Mouse (Mus musculus): ENCODE data around the gene Azin2. TPM values are rescaled to one million over a fixed set of nuclear protein-coding genes. Genes with fewer than 3 reads are reported as not detected.
A peak's percentile ranks its signal among the peaks of the same experiment; 100 is the strongest.

Gene Azin2
- polyA plus RNA-seq, 1 experiment from 2014 or later, result 13.7 TPM

DNA sequence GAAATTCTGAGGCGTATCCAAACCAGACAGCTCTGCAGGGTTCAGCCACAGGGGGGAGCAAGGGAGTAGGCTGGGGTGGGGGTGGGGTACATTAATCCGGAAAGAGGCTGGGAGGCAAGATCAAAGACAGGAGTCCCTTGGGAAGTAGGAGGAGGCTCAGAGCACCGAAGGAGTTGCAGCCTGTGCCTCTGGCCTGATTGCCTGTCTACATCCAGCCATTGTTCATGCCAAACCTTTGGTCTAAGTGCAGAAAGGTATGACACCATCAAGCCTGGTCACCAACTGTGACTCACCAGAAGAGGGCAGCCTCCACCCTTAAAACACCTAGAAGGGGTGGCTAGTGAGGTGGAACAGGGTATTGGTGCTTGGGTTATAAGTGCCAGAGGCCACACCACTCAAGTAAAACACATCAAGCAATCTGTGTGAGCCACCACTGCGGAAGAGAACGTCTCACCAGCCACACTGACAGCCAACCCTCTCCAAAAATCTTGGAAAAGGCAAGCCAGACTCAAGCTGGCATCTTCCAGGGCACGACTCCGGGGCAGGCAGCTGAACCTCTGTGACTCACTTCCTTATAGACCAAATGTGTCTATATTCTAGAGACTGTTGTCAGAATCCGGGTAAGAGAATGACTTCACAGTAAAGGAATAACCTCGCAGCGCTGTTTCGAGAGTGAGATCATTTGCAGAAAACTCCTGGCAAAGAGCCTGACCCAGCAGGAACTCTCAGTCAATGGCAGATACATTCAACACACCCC, 4.9 kb downstream of the Azin2 start:
- Histone ChIP-seq H3K36me3 (no peaks in the 10 kb centered on the region), H3K27ac (replicated peaks) (no peak overlapping the region), H3K9ac (replicated peaks) (no peak overlapping the region), H3K9me3 (no peaks in the 10 kb centered on the region), H3K4me3 (no peak overlapping the region), H3K4me2 (replicated peaks) (no peak overlapping the region), H3K4me1 (peaks cover 31% of the 10 kb centered on the region), H3K27me3 (no peaks in the 10 kb centered on the region)
- 32% methylated on average over 11 of the region's 11 CpGs for WGBS
- no peak for ATAC-seq (replicated peaks)

DNA sequence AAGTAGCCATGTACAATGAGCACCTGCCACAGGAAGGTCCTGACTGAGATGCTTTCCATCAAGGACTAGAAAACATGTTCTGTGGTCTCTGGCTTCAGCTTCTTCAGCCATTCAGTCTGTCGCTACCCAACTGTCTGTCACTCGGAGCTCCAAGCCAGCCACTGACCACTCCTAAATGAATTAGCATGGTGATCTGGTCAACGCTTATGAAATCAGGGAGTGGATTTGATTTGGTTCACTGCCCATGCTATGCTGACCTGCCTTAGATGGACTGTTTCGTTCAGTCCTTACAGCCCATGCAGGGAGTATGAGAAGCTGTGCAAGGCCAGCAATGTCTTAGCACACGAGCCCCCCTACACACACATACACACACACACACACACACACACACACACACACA, 8.4 kb downstream of the Azin2 start:
- peaks cover 19% of the 10 kb centered on the region for H3K4me1 ChIP-seq
- H3K27ac ChIP-seq (replicated peaks), result no peak overlapping the region
- no peaks in the 10 kb centered on the region for H3K9me3 ChIP-seq
- H3K27me3 ChIP-seq, result no peaks in the 10 kb centered on the region
- WGBS, result 87% methylated on average over 5 of the region's 5 CpGs
- no peak overlapping the region for H3K4me3 ChIP-seq
- no peak for ATAC-seq (replicated peaks)
- no peak overlapping the region for H3K9ac ChIP-seq (replicated peaks)
- no peak overlapping the region for H3K4me2 ChIP-seq (replicated peaks)
- H3K36me3 ChIP-seq, result no peaks in the 10 kb centered on the region

DNA sequence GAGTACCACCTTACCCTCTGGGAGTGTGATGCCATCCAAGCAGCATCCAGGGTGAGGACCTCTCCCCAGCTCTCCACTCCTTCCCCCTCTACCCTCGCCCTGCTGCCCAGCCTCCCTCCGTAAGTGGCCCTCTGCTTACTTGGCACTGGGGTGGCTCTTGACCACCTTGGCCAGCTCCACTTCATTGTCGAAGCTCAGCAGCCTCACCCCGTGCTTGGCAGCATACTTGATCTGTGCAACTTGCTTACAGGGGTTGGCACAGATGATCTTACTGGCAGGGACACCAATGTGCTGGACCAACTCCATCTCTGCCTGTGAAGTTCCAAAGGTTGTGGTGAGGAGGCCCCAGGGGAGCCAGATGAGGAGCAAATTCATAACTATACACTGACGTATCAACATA, 11.8 kb downstream of the Azin2 start:
- H3K9ac ChIP-seq (replicated peaks), result no peak overlapping the region
- H3K27ac ChIP-seq (replicated peaks), result no peak overlapping the region
- H3K9me3 ChIP-seq, result no peaks in the 10 kb centered on the region
- ATAC-seq (replicated peaks), result no peak
- H3K4me1 ChIP-seq, result peaks cover 11% of the 10 kb centered on the region; the same call in 1 of the 2 replicates
- H3K27me3 ChIP-seq, result no peaks in the 10 kb centered on the region
- no peaks in the 10 kb centered on the region for H3K36me3 ChIP-seq
- no peak overlapping the region for H3K4me2 ChIP-seq (replicated peaks)
- 62% methylated on average over 5 of the region's 5 CpGs for WGBS
- no peak overlapping the region for H3K4me3 ChIP-seq

DNA sequence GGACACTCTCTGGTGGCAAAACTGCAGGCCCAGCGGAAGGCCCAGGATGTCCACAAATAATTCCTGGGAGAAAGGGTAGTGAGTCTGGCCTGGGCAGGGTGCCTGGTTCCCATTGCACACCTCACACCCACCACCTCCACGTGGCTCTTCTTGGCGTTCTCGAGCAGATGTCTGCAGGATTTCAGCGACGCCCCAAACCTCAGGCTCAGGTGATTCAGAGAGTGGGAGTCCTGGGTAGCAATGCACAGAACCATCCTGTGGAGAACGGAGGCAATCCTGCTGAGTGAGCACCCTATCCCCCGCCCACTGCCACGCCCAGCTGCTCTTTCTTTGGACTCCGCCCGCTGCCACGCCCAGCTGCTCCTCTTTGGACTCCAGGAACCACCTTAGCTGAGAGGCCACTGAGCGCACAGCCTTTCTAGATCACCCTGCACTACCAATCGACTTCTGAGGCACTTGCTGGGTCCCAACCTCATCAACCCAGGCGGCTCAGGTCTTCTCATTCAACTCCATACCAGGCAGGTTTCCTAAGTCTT, 12.7 kb downstream of the Azin2 start:
- Histone ChIP-seq H3K36me3 (no peaks in the 10 kb centered on the region), H3K27ac (replicated peaks) (no peak overlapping the region), H3K4me1 (peaks cover 5% of the 10 kb centered on the region; the same call in 1 of the 2 replicates), H3K9ac (replicated peaks) (no peak overlapping the region), H3K9me3 (no peaks in the 10 kb centered on the region), H3K4me2 (replicated peaks) (no peak overlapping the region), H3K27me3 (no peaks in the 10 kb centered on the region), H3K4me3 (no peak overlapping the region)
- WGBS, result 44% methylated on average over 15 of the region's 15 CpGs
- no peak for ATAC-seq (replicated peaks)

DNA sequence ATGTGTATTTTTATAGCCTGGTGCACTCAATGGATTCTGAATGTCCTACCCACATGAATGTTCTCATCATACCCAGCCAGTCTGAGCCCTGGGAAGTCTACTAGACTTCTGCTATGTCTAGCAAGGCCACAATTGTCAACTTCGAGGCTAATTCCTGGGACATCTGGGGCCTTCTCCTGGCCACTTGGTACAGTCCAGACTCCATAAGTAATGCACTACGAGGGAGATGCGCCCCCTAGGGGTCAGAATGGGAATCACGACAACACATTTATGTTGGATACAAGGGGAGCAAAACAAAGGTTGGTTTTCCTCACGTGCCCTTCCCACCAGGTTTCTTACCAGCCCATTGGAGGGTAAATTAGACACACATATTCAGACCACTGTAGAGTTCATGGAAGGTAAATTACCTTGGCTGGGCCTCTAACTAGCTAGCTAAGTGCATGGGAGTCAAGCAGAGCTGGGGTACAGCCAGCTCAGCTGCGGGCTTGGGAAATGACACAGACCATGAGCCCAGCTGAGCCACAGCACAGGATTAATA, 14.0 kb downstream of the Azin2 start:
- Histone ChIP-seq H3K4me1 (peaks cover 5% of the 10 kb centered on the region; the same call in 1 of the 2 replicates), H3K4me3 (no peak overlapping the region), H3K27ac (replicated peaks) (no peak overlapping the region), H3K4me2 (replicated peaks) (no peak overlapping the region), H3K27me3 (no peaks in the 10 kb centered on the region), H3K9ac (replicated peaks) (no peak overlapping the region), H3K36me3 (no peaks in the 10 kb centered on the region), H3K9me3 (no peaks in the 10 kb centered on the region)
- ATAC-seq (replicated peaks), result no peak
- WGBS, result 32% methylated on average over 6 of the region's 6 CpGs

DNA sequence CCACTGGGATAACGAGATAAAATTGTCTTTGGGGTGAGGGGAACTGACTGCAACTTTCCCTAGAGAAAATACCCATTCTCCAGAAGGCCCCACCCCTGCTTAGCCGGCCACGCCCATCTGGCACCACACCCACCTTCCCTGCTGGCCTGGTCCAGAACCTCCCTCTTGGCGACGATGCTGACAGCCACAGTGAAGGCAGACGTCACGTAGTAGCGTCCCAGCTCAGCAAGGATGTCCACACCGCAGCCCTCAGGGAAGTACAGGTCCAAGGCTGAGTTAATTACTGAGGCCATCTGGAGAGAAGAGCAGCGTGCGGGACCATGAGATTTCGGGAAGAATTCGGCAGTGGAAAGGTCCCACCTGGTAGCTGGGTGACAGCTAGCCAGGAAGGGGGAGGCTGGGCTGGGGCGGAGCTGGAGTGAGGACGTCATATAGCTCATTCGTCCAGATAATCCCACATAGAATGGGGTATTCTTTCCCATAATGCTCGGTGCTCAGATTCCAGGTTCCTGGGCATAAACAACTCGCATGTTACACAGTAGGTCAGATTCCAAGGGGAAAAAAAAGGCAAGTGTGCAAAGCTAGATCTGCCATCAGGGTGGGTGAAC, 14.8 kb downstream of the Azin2 start:
- Histone ChIP-seq H3K9ac (replicated peaks) (no peak overlapping the region), H3K27ac (replicated peaks) (no peak overlapping the region), H3K4me3 (peak overlapping the region; percentile 15; the same call in 1 of the 2 replicates), H3K4me1 (peaks cover 5% of the 10 kb centered on the region; the same call in 1 of the 2 replicates), H3K4me2 (replicated peaks) (peak overlapping the region; percentile 33), H3K27me3 (no peaks in the 10 kb centered on the region), H3K9me3 (no peaks in the 10 kb centered on the region), H3K36me3 (no peaks in the 10 kb centered on the region)
- no peak; the same call in 1 of the 2 replicates for ATAC-seq (replicated peaks)
- 19% methylated on average over 18 of the region's 18 CpGs for WGBS

DNA sequence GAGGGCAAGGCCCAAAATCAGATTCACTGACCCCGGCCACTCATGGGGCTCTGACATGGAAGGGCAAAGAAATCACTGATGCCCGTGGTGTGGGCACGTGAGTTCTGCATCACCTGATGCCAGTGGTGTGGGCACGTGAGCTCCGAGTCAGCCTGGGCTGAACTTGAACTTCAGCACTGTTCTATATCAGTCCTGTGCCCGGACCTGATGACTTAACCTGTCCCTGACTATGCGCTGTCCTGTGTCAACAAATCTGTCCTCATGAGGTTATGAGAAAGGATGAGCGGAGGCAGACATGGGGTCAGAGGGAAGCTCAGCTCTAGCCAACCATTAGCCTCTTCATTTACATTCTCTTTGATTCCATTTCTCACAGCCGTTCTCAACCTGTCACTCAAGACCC, 15.5 kb downstream of the Azin2 start:
- H3K9me3 ChIP-seq, result no peaks in the 10 kb centered on the region
- H3K36me3 ChIP-seq, result no peaks in the 10 kb centered on the region
- no peak overlapping the region for H3K27ac ChIP-seq (replicated peaks)
- ATAC-seq (replicated peaks), result no peak
- peaks cover 5% of the 10 kb centered on the region; the same call in 1 of the 2 replicates for H3K4me1 ChIP-seq
- no peaks in the 10 kb centered on the region for H3K27me3 ChIP-seq
- WGBS, result 82% methylated on average over 9 of the region's 9 CpGs
- H3K4me3 ChIP-seq, result no peak overlapping the region
- H3K4me2 ChIP-seq (replicated peaks), result no peak overlapping the region
- H3K9ac ChIP-seq (replicated peaks), result no peak overlapping the region

DNA sequence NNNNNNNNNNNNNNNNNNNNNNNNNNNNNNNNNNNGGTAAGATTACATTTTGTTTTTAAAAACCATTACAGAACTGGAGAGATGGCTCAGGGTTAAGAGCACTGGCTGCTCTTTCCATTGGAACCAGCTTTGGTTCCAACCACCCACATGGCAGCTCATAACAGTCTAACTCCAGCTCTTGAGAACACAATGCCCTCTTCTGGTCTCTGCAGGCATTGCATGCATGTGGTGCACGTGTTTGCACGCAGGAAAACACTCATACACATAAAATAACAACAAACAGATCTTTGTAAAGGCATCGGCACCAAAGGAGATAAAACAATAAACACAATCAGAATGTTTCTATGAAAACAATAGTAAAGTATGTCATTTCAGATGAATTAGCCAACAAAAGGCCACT, 19.9 kb downstream of the Azin2 start:
- no peaks in the 10 kb centered on the region for H3K36me3 ChIP-seq
- H3K4me2 ChIP-seq (replicated peaks), result no peak overlapping the region
- H3K27me3 ChIP-seq, result no peaks in the 10 kb centered on the region
- WGBS, result 66% methylated on average over 3 of the region's 3 CpGs
- H3K27ac ChIP-seq (replicated peaks), result no peak overlapping the region
- no peak for ATAC-seq (replicated peaks)
- H3K4me1 ChIP-seq, result peaks cover 2% of the 10 kb centered on the region; the same call in 1 of the 2 replicates
- no peak overlapping the region for H3K4me3 ChIP-seq
- no peak overlapping the region for H3K9ac ChIP-seq (replicated peaks)
- H3K9me3 ChIP-seq, result no peaks in the 10 kb centered on the region

DNA sequence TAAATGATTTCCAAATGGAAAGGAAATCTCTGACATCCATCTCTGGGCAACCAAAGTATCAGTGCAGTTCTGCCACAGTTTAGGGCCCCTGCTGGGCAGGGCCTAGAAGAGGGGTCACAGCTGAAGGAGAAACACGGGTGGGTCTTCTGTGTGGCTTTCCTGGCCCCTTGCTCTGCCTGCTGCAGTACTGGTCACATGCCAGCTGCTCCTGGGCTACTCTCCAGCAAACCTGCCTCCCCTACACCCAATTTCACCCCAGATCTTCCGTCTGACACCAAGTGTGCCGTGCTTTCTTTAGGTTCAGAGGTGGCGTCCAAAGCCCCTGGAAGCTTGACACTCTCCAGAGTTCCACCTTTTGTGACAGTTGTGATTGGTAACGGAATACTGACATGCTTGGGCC, 26.6 kb downstream of the Azin2 start:
- Histone ChIP-seq H3K27me3 (no peaks in the 10 kb centered on the region), H3K9ac (replicated peaks) (no peak overlapping the region), H3K4me2 (replicated peaks) (no peak overlapping the region), H3K4me3 (no peak overlapping the region), H3K27ac (replicated peaks) (no peak overlapping the region), H3K4me1 (no peaks in the 10 kb centered on the region), H3K9me3 (no peaks in the 10 kb centered on the region), H3K36me3 (no peaks in the 10 kb centered on the region)
- 54% methylated on average over 5 of the region's 5 CpGs for WGBS
- no peak for ATAC-seq (replicated peaks)

DNA sequence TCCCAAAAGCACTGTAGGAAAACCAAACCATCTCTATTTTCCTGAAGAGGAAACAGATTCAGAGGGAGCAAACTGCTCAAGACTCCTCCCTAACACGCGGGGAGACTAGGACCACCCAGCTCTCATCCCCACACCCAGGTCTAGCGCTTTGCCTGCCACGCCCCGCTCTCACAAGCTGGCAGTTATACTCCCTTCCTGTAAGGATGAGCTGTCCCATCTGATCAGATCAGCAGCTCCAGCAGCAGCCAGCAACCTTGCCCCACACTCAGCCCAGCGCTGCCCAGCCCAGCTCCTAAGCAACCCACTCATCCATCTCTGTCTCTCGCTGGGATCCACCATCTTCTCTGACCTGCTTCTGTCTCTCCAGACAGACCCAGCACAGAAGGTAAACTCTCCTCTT, 29.5 kb downstream of the Azin2 start:
- no peak for ATAC-seq (replicated peaks)
- H3K27ac ChIP-seq (replicated peaks), result no peak overlapping the region
- H3K36me3 ChIP-seq, result no peaks in the 10 kb centered on the region
- no peak overlapping the region for H3K9ac ChIP-seq (replicated peaks)
- WGBS, result 81% methylated on average over 7 of the region's 7 CpGs
- no peak overlapping the region for H3K4me2 ChIP-seq (replicated peaks)
- H3K4me1 ChIP-seq, result no peaks in the 10 kb centered on the region
- H3K4me3 ChIP-seq, result no peak overlapping the region
- H3K9me3 ChIP-seq, result no peaks in the 10 kb centered on the region
- H3K27me3 ChIP-seq, result no peaks in the 10 kb centered on the region

DNA sequence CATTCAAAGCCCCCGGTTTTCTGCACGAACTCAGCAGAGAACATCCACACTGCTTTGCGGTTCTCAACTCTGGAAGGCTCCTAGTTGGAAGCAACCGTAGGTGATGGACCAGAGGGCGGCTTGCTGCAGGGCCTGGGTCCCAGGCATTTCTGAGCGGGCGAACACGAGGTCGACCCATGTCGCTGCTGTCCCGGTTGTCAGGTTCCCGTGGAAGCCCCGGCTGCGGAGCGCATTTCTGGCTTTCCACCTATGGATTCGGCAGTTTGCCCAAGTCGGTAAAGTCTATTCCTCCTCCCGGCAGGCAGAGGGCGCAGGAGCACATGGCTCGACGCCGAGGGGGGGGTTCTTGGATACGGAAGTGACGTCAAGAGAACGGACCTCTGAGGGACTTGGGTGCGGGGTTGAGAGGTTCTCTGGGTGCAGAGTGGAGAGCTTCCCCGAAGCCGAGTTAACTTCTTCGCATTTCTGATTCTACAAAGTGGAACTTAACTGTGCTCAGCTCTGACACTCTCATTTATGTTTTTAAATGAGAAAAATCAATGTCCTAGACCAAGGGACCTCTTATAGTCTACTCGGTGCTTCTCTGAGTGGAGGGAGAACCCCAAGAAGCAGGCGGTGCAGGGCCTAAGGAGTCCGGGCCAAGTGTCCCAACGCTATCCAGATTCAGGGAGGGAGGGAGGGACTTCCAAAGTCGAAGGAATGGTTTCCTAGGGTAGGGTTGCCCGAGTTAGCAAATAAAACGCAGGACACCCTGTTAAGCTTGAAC, 37.2 kb downstream of the Azin2 start:
- peaks cover 9% of the 10 kb centered on the region; the same call in 1 of the 2 replicates for H3K27me3 ChIP-seq
- WGBS, result 14% methylated on average over 36 of the region's 36 CpGs

DNA sequence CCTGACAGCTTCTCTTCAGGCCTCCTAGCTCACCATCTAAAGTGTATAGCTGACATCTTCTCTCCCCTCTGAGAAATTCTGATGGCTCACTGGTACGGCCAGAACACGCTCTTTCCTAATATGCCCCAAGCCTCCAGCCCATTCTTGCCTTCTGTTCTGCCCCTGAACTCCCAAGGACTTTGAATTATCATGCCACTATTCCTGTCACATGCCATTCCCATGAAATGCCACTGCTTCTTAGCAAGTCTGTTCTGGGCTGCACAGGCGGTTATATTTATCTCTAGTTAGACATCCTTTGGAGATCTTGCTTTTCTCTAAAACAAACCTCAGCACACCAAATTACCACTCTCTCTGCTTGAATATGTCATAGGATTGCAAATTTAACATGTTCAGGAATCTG, 38.6 kb downstream of the Azin2 start:
- WGBS, result 93% methylated on average over 3 of the region's 3 CpGs
- H3K9me3 ChIP-seq, result no peaks in the 10 kb centered on the region
- no peak overlapping the region for H3K4me3 ChIP-seq
- peaks cover 10% of the 10 kb centered on the region for H3K4me1 ChIP-seq
- H3K27me3 ChIP-seq, result peaks cover 9% of the 10 kb centered on the region; the same call in 1 of the 2 replicates
- H3K27ac ChIP-seq (replicated peaks), result no peak overlapping the region
- H3K4me2 ChIP-seq (replicated peaks), result no peak overlapping the region
- no peak for ATAC-seq (replicated peaks)
- no peaks in the 10 kb centered on the region for H3K36me3 ChIP-seq
- H3K9ac ChIP-seq (replicated peaks), result no peak overlapping the region

More for the DNA sequence above, 37.2 kb downstream of the Azin2 start:
- peaks cover 10% of the 10 kb centered on the region for H3K4me1 ChIP-seq
- H3K36me3 ChIP-seq, result no peaks in the 10 kb centered on the region
- peak; percentile 89 for ATAC-seq (replicated peaks)
- H3K9ac ChIP-seq (replicated peaks), result peak overlapping the region; percentile 54
- no peaks in the 10 kb centered on the region for H3K9me3 ChIP-seq
- H3K4me2 ChIP-seq (replicated peaks), result peak overlapping the region; percentile 82
- H3K27ac ChIP-seq (replicated peaks), result peak overlapping the region; percentile 43; the same call in 1 of the 2 replicates
- peak overlapping the region; percentile 43 for H3K4me3 ChIP-seq

All from forebrain, embryonic 15.5 days (tissue).